ENCODE assay signal across 8 mouse cellular contexts in the genomic region with DNA sequence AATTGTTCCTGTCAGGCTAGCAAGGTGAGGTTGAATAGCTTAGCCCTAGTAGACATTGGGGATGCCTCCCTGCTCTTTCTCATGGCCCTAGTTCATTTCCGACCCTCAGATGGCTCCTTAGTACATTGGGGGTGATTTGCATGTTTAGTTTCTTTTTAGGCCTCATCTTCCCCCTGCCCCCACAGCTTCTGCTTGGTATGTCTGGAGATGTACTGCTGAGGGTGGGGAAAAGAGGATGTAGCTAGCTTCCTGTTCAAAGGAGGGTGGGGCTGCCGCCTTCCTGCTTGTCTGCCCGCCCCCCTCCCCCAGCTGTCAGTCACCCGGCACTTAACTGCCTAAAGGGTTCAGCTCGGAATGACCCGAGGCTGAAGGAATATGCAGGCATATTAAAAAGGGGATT. TPM values are rescaled to one million over a fixed set of nuclear protein-coding genes. Genes with fewer than 3 reads are reported as not detected.
DNase-seq lines count a peak whose midpoint lies in the region; ATAC-seq and TF ChIP-seq lines count a peak whose summit lies in the region.

No protein-coding gene starts in this region.

- ATAC-seq in midbrain, embryonic 16.5 days, result no peak
- ATAC-seq in forebrain, postnatal 0 days, result no peak

- no peaks in the 10 kb centered on the region for H3K9me3 ChIP-seq in midbrain, embryonic 16.5 days (replicated peaks; ENCODE audit: control insufficient read depth, low read length, poor library complexity, severe bottlenecking)
- H3K9me3 ChIP-seq in forebrain, postnatal 0 days (ENCODE audit: low read length), result no peaks in the 10 kb centered on the region

- TF ChIP-seq CTCF in forebrain, postnatal 0 days (IDR thresholded peaks at IDR 0.05; ENCODE audit: low read depth), result no peak

- peaks cover 83% of the 10 kb centered on the region for H3K79me2 ChIP-seq in myocyte (ENCODE audit: control insufficient read depth, insufficient read depth)

- H3K4me2 ChIP-seq in myocyte (ENCODE audit: low read depth), result peak overlapping the region; percentile 70
- H3K4me2 ChIP-seq in midbrain, embryonic 16.5 days (ENCODE audit: low read length), result no peak overlapping the region
- no peak overlapping the region for H3K4me2 ChIP-seq in forebrain, postnatal 0 days (ENCODE audit: low read depth)

- H3K4me3 ChIP-seq in brown adipose tissue, adult 24 weeks (ENCODE audit: insufficient read depth, low read depth, low read length), result peak overlapping the region; percentile 34
- no peak overlapping the region for H3K4me3 ChIP-seq in myocyte
- H3K4me3 ChIP-seq in midbrain, embryonic 16.5 days (ENCODE audit: low read depth, low read length), result no peak overlapping the region
- no peak overlapping the region for H3K4me3 ChIP-seq in forebrain, postnatal 0 days (ENCODE audit: low read depth, low read length)

- no peak for TF ChIP-seq POLR2A in myocyte (IDR thresholded peaks at IDR 0.05; ENCODE audit: insufficient read length, low read depth)

- no peak overlapping the region for H3ac ChIP-seq in myocyte (ENCODE audit: control insufficient read depth, insufficient read length)

- no peaks in the 10 kb centered on the region for H3K27me3 ChIP-seq in myocyte (ENCODE audit: control insufficient read depth, insufficient read depth, insufficient read length)
- no peaks in the 10 kb centered on the region for H3K27me3 ChIP-seq in midbrain, embryonic 16.5 days (ENCODE audit: control insufficient read depth, insufficient read depth, low read depth, low read length)
- H3K27me3 ChIP-seq in forebrain, postnatal 0 days (ENCODE audit: insufficient read depth, low read length), result no peaks in the 10 kb centered on the region; the same call in 1 of the 2 replicates

- 58% methylated on average over 6 of the region's 6 CpGs for WGBS in midbrain, embryonic 16.5 days
- 73% methylated on average over 6 of the region's 6 CpGs for WGBS in forebrain, postnatal 0 days

- H3K4me1 ChIP-seq in brown adipose tissue, adult 24 weeks (ENCODE audit: control insufficient read depth, insufficient read depth, insufficient read length, low read length), result peaks cover 26% of the 10 kb centered on the region
- no peaks in the 10 kb centered on the region for H3K4me1 ChIP-seq in midbrain, embryonic 16.5 days (ENCODE audit: control insufficient read depth, insufficient read depth, low read length)
- H3K4me1 ChIP-seq in forebrain, postnatal 0 days (ENCODE audit: insufficient read depth), result no peaks in the 10 kb centered on the region

- peaks cover 19% of the 10 kb centered on the region for H3K36me3 ChIP-seq in myocyte (ENCODE audit: control insufficient read depth, insufficient read depth)
- no peaks in the 10 kb centered on the region for H3K36me3 ChIP-seq in midbrain, embryonic 16.5 days (ENCODE audit: control insufficient read depth, insufficient read depth, low read length)
- H3K36me3 ChIP-seq in forebrain, postnatal 0 days (ENCODE audit: insufficient read depth), result no peaks in the 10 kb centered on the region

- DNase-seq in adrenal gland, adult (ENCODE audit: inconsistent age in 2 of 2, low spot score in 1 of 2), result peak; percentile 22 to 46
- DNase-seq in adrenal gland, postnatal 25 days, result no peak
- DNase-seq in kidney, postnatal 14 days, result peak; percentile 36
- DNase-seq in layer of hippocampus, adult 9-10 months (ENCODE audit: low spot score), result no peak
- no peak for DNase-seq in forebrain, postnatal 0 days

- H3K27ac ChIP-seq in brown adipose tissue, adult 24 weeks (replicated peaks; ENCODE audit: low read depth, low read length), result peak overlapping the region; percentile 96
- no peak overlapping the region for H3K27ac ChIP-seq in midbrain, embryonic 16.5 days (ENCODE audit: low read length)
- H3K27ac ChIP-seq in forebrain, postnatal 0 days (ENCODE audit: low read depth, low read length), result no peak overlapping the region

- H3K9ac ChIP-seq in midbrain, embryonic 16.5 days (ENCODE audit: low read depth, low read length), result no peak overlapping the region
- H3K9ac ChIP-seq in forebrain, postnatal 0 days, result no peak overlapping the region

TF ChIP-seq in myocyte, 11 proteins besides CTCF, POLR2A, EP300 and RAD21:
- TF ChIP-seq E2F4 (IDR thresholded peaks at IDR 0.05; ENCODE audit: insufficient read depth), result no peak
- TF ChIP-seq POLR2AphosphoS2 (IDR thresholded peaks at IDR 0.05; ENCODE audit: insufficient read length, low read depth), result no peak
- TF ChIP-seq TCF12 (IDR thresholded peaks at IDR 0.05; ENCODE audit: insufficient read depth, poor library complexity, severe bottlenecking), result no peak
- TF ChIP-seq MYOD1 (IDR thresholded peaks at IDR 0.05; ENCODE audit: control insufficient read depth in 1 of 3, insufficient read length in 2 of 3, low read depth in 2 of 3), result no peak
- TF ChIP-seq TCF3 (IDR thresholded peaks at IDR 0.05; ENCODE audit: insufficient read length, low read depth), result no peak
- TF ChIP-seq MAX (IDR thresholded peaks at IDR 0.05; ENCODE audit: low read depth), result no peak
- TF ChIP-seq REST (IDR thresholded peaks at IDR 0.05; ENCODE audit: insufficient read depth, insufficient read length), result no peak
- TF ChIP-seq SRF (IDR thresholded peaks at IDR 0.05; ENCODE audit: control insufficient read depth, insufficient read length, low read depth), result no peak
- no peak for TF ChIP-seq CEBPB (IDR thresholded peaks at IDR 0.05; ENCODE audit: insufficient read depth, poor library complexity, severe bottlenecking)
- TF ChIP-seq MYOG (IDR thresholded peaks at IDR 0.05; ENCODE audit: control insufficient read depth in 1 of 3, insufficient read depth in 1 of 3, insufficient read length in 2 of 3, low read depth in 2 of 3), result no peak
- no peak for TF ChIP-seq USF1 (IDR thresholded peaks at IDR 0.05; ENCODE audit: low read depth)
TF ChIP-seq in myocyte: peak in this region for 0.

RNA-seq across cellular contexts. Expression of gene Msn, which starts 34.8 kb away (rescaled TPM):
- total RNA-seq in adrenal gland, postnatal 25 days (2021), result 128 and 142 TPM in 2 replicates
- polyA plus RNA-seq in brown adipose tissue, adult 24 weeks (2012; ENCODE audit: insufficient read depth, insufficient read length, missing spikeins), result 82.7 and 102 TPM in 2 replicates
- 254 TPM for polyA plus RNA-seq in myocyte (2012; fragmentation: generic; extraction: Trizol)
- 27.2 and 28.4 TPM in 2 replicates for polyA plus RNA-seq in midbrain, embryonic 16.5 days (2015; fragmentation: Nextera tagmentation; extraction: Ambion mirVana)
- total RNA-seq in forebrain, postnatal 0 days (2014; rRNA removed), result 12.6 and 19.7 TPM in 2 replicates
- 20.6 and 25.1 TPM in 2 replicates for polyA plus RNA-seq in forebrain, postnatal 0 days (2015; fragmentation: Nextera tagmentation; extraction: Ambion mirVana)

Comparison
In these comparisons a context has a peak if more than half of its experiments do, and no peak if none do; other contexts are left out.
1. DNase-seq: peak in adrenal gland, adult (2 of 2) and kidney, postnatal 14 days (single experiment); none in adrenal gland, postnatal 25 days (single experiment), layer of hippocampus, adult 9-10 months (single experiment) and forebrain, postnatal 0 days (single experiment).